Mouse (Mus musculus) CH12.LX (cell line): ENCODE data around the gene Lrrc30. TPM values are rescaled to one million over a fixed set of nuclear protein-coding genes. Genes with fewer than 3 reads are reported as not detected.

Source experiments
- DNase-seq: peaks from one replicate; pipeline ENCODE4 v3.0.0-alpha.2; 2013; ENCODE audit errors: extremely low read depth
- H3K27ac ChIP-seq: 2 replicates; pipeline ENCODE4 v1.5.1; 2012; ENCODE audit warnings: low read depth, mild to moderate bottlenecking, control low read depth, moderate library complexity; ENCODE audit not compliant: insufficient read depth
- H3K27me3 ChIP-seq: replicated peaks from 2 replicates; pipeline ENCODE3; 2012; ENCODE audit warnings: inconsistent platforms
- H3K36me3 ChIP-seq, 2 experiments: replicated peaks in 1 of 2; 2 replicates each; pipeline versions ENCODE3 to v1.6.1; 2012; ENCODE audit warnings: inconsistent platforms in 1 of 2, low read length in 1 of 2, mild to moderate bottlenecking in 1 of 2, mixed read lengths in 1 of 2, moderate library complexity in 1 of 2; ENCODE audit not compliant: control insufficient read depth in 1 of 2, insufficient read depth in 1 of 2
- H3K4me1 ChIP-seq, 2 experiments: 2 replicates each; pipeline ENCODE4 v1.6.1; 2012; ENCODE audit warnings: inconsistent platforms in 1 of 2, moderate library complexity in 1 of 2; ENCODE audit not compliant: insufficient read depth in 2 of 2, control insufficient read depth in 1 of 2
- H3K4me2 ChIP-seq: 2 replicates; pipeline ENCODE4 v1.6.1; 2012; ENCODE audit warnings: low read depth, mild to moderate bottlenecking, control low read depth; ENCODE audit not compliant: poor library complexity, insufficient read depth, severe bottlenecking
- H3K4me3 ChIP-seq, 3 experiments: fragments of 150-350 bp in 1 of 3; sonication (generic) in 1 of 3; replicated peaks in 1 of 3; 2 replicates each; pipeline versions ENCODE3 to v1.5.1; 2011 to 2012; ENCODE audit warnings: low read depth in 2 of 3, low read length in 2 of 3, mild to moderate bottlenecking in 2 of 3, moderate library complexity in 2 of 3, control low read depth in 1 of 3, improper control_type of control experiment in 1 of 3, inconsistent platforms in 1 of 3, mixed read lengths in 1 of 3; ENCODE audit not compliant: poor library complexity in 1 of 3
- H3K79me2 ChIP-seq: replicated peaks from 2 replicates; pipeline ENCODE4 v1.6.1; 2012; ENCODE audit warnings: mild to moderate bottlenecking, moderate library complexity; ENCODE audit not compliant: control insufficient read depth, poor library complexity, insufficient read depth, severe bottlenecking; ENCODE audit errors: extremely low read depth
- H3K9ac ChIP-seq: 2 replicates; pipeline ENCODE4 v1.6.1; 2012; ENCODE audit warnings: low read depth, mild to moderate bottlenecking, control low read depth, moderate library complexity; ENCODE audit not compliant: insufficient read depth
- H3K9me3 ChIP-seq: replicated peaks from 2 replicates; pipeline ENCODE3; 2012; ENCODE audit warnings: low read length, inconsistent platforms, mixed read lengths
- CTCF ChIP-seq, 2 experiments: IDR thresholded peaks in 1 of 2; conservative IDR thresholded peaks in 1 of 2; 2 replicates each; pipeline ENCODE4 v1.5.1; 2011 to 2012; ENCODE audit warnings: low read depth in 2 of 2, low read length in 2 of 2, improper control_type of control experiment in 1 of 2, inconsistent platforms in 1 of 2, mild to moderate bottlenecking in 1 of 2, moderate library complexity in 1 of 2
- ELF1 ChIP-seq: IDR thresholded peaks from 2 replicates; pipeline ENCODE4 v1.6.1; 2014; ENCODE audit warnings: low read depth, mild to moderate bottlenecking, inconsistent platforms, low read length, improper control_type of control experiment
- EP300 ChIP-seq: IDR thresholded peaks from 2 replicates; pipeline ENCODE4 v1.6.1; 2011; ENCODE audit warnings: low read length, improper control_type of control experiment
- JUN ChIP-seq: IDR thresholded peaks from 2 replicates; pipeline ENCODE4 v1.6.1; 2011; ENCODE audit warnings: low read depth, mild to moderate bottlenecking, low read length, improper control_type of control experiment, moderate library complexity; ENCODE audit not compliant: insufficient read depth
- JUND ChIP-seq: conservative IDR thresholded peaks from 2 replicates; pipeline ENCODE4 v1.6.1; 2011; ENCODE audit warnings: low read depth, low read length, improper control_type of control experiment
- MAFK ChIP-seq: IDR thresholded peaks from 2 replicates; pipeline ENCODE4 v1.6.1; 2011; ENCODE audit warnings: low read length, improper control_type of control experiment; ENCODE audit not compliant: insufficient replicate concordance
- MAX ChIP-seq: IDR thresholded peaks from 2 replicates; pipeline ENCODE4 v1.6.1; 2011; ENCODE audit warnings: low read length, improper control_type of control experiment
- MEF2A ChIP-seq: IDR thresholded peaks from 2 replicates; pipeline ENCODE4 v1.6.1; 2014; ENCODE audit warnings: low read depth, mild to moderate bottlenecking, inconsistent platforms, low read length, improper control_type of control experiment, borderline replicate concordance
- NRF1 ChIP-seq: IDR thresholded peaks from 2 replicates; pipeline ENCODE4 v1.6.1; 2014; ENCODE audit warnings: low read depth, mild to moderate bottlenecking, inconsistent platforms, low read length, improper control_type of control experiment, moderate library complexity
- PAX5 ChIP-seq: IDR thresholded peaks from 2 replicates; pipeline ENCODE4 v1.6.1; 2012; ENCODE audit warnings: low read length, inconsistent platforms, mixed read lengths
- POLR2AphosphoS2 ChIP-seq: IDR thresholded peaks from 2 replicates; pipeline ENCODE4 v1.6.1; 2011; ENCODE audit warnings: low read depth, low read length, improper control_type of control experiment
- SIN3A ChIP-seq: IDR thresholded peaks from 2 replicates; pipeline ENCODE4 v1.6.1; 2012; ENCODE audit warnings: low read length, improper control_type of control experiment, inconsistent platforms
- TBP ChIP-seq: conservative IDR thresholded peaks from 2 replicates; pipeline ENCODE4 v1.6.1; 2011; ENCODE audit warnings: low read depth, low read length, improper control_type of control experiment
- UBTF ChIP-seq: IDR thresholded peaks from 2 replicates; pipeline ENCODE4 v1.6.1; 2012; ENCODE audit warnings: low read depth, mild to moderate bottlenecking, inconsistent platforms, low read length, improper control_type of control experiment, moderate library complexity
- USF2 ChIP-seq: conservative IDR thresholded peaks from 2 replicates; pipeline ENCODE4 v1.6.1; 2011; ENCODE audit warnings: low read depth, low read length, improper control_type of control experiment
- ZC3H11A ChIP-seq: IDR thresholded peaks from 2 replicates; pipeline ENCODE4 v1.6.1; 2012; ENCODE audit warnings: low read depth, mild to moderate bottlenecking, inconsistent platforms, low read length, improper control_type of control experiment
- ZMIZ1 ChIP-seq: IDR thresholded peaks from 2 replicates; pipeline ENCODE4 v1.6.1; 2012; ENCODE audit warnings: low read depth, mild to moderate bottlenecking, inconsistent platforms, low read length, improper control_type of control experiment
- ZNF384 ChIP-seq: IDR thresholded peaks from 2 replicates; pipeline ENCODE4 v1.6.1; 2012; ENCODE audit warnings: low read depth, low read length, improper control_type of control experiment, inconsistent platforms
- dilution Hi-C: fragments of 300-500 bp; cut with MboI; formaldehyde crosslinking; loops from 2 replicates; pipeline ENCODE4 v1.14.3; 2020; ENCODE audit warnings: low sequenced_read_pairs; ENCODE audit not compliant: extremely low pct_unique_long_range_greater_than_20kb, extremely low pct_ligation_motif_present
- in situ Hi-C: fragments of 300-500 bp; cut with MboI; formaldehyde crosslinking; loops from 3 replicates; pipeline ENCODE4 v1.14.3; 2019; ENCODE audit warnings: low sequenced_read_pairs, low pct_ligation_motif_present, low pct_unique_long_range_greater_than_20kb, mixed read lengths
- polyA plus RNA-seq: library from polyadenylated mRNA; unstranded; fragments of >175 nt; gene quantifications from 2 replicates; pipeline ENCODE4 v1.2.1, GENCODE M21; 2012; ENCODE audit warnings: low read depth; ENCODE audit not compliant: insufficient read length
- total RNA-seq, 2 experiments: library from RNA; depleted of rRNA; stranded (reverse); fragments of 300-350 nt in 1 of 2; fragments of >200 nt in 1 of 2; gene quantifications; 2 replicates each; pipeline ENCODE4 v1.2.3; 2012 to 2014

Gene Lrrc30
- total and polyA plus RNA-seq, 3 experiments, result not detected

DNA sequence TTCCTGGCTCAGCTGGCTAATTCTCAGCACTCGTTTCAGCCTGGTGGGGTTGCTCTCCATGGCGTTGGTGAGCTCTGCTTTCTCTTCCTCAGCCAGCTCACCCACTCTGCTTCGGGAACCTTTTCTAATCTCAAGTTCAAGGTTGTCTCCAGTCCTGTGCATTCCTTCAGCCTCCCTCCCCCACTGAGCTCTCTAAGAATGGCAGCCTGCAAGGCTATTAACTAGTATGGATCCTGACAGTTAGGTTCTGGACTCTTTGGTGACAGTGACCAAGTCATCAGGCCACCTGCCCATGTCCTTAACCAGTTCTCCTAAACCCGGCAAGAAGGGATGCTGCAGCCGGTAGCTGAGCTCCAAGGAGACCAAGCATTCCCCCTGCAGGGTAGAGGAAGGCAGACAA, 34.5 kb upstream of the Lrrc30 start:
- Histone ChIP-seq H3K27ac (no peak overlapping the region), H3K4me3 (no peak overlapping the region), H3K36me3 (no peaks in the 10 kb centered on the region), H3K79me2 (no peaks in the 10 kb centered on the region), H3K9ac (no peak overlapping the region), H3K9me3 (peaks cover 72% of the 10 kb centered on the region), H3K27me3 (no peaks in the 10 kb centered on the region), H3K4me1 (no peaks in the 10 kb centered on the region), H3K4me2 (no peak overlapping the region)
- TF ChIP-seq JUN (no peak), ZC3H11A (no peak), PAX5 (no peak), NRF1 (no peak), TBP (no peak), EP300 (no peak), ZMIZ1 (no peak), ZNF384 (no peak), SIN3A (no peak), POLR2AphosphoS2 (no peak), MEF2A (no peak), USF2 (no peak), CTCF (conservative IDR thresholded peaks at IDR 0.05 in 1 of 2, IDR thresholded peaks at IDR 0.05 in 1 of 2; ENCODE audit: low read depth in 2 of 2, low read length in 2 of 2) (no peak)
- dilution Hi-C loops, result no loop called here
- DNase-seq, result no peak
- in situ Hi-C loops, result no loop called here

DNA sequence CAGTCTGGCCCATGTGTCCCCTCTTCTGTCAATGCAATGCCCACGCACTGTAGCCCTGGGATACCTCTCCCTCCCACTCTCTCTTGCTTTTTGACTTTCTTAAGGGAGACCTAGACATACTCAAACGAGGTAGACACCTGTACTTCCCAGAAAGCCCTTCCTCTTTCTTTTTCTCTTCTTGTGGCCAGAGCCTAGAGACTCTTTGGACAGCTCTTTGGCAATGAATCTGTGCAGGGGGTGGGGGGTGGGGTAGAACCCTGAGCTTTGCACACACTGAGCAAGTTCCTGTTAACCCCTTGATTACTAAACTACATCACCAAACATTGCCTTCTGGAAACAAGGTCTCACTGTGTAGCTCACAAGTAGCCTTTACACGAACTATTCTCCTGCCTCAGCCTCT, 31.8 kb upstream of the Lrrc30 start:
- H3K4me2 ChIP-seq, result no peak overlapping the region

More for the DNA sequence above, 31.8 kb upstream of the Lrrc30 start:
- H3K27me3 ChIP-seq, result no peaks in the 10 kb centered on the region
- no peaks in the 10 kb centered on the region for H3K79me2 ChIP-seq
- H3K4me1 ChIP-seq, result no peaks in the 10 kb centered on the region
- no peak for DNase-seq
- no peaks in the 10 kb centered on the region for H3K36me3 ChIP-seq
- H3K27ac ChIP-seq, result no peak overlapping the region
- H3K9me3 ChIP-seq, result peaks cover 70% of the 10 kb centered on the region
- no peak overlapping the region for H3K9ac ChIP-seq
- TF ChIP-seq MAFK, result no peak
- TF ChIP-seq CTCF (conservative IDR thresholded peaks at IDR 0.05 in 1 of 2, IDR thresholded peaks at IDR 0.05 in 1 of 2; ENCODE audit: low read depth in 2 of 2, low read length in 2 of 2), result no peak
- no peak for TF ChIP-seq NRF1
- no peak for TF ChIP-seq ZC3H11A
- TF ChIP-seq UBTF, result no peak
- no peak for TF ChIP-seq ELF1
- no peak for TF ChIP-seq JUN
- no peak for TF ChIP-seq MAX
- TF ChIP-seq JUND, result no peak
- dilution Hi-C loops, result no loop called here
- H3K4me3 ChIP-seq, result no peak overlapping the region
- in situ Hi-C loops, result no loop called here
